Mouse (Mus musculus): ENCODE measurements around the gene Fam131b.

Fam131b gene

DNA sequence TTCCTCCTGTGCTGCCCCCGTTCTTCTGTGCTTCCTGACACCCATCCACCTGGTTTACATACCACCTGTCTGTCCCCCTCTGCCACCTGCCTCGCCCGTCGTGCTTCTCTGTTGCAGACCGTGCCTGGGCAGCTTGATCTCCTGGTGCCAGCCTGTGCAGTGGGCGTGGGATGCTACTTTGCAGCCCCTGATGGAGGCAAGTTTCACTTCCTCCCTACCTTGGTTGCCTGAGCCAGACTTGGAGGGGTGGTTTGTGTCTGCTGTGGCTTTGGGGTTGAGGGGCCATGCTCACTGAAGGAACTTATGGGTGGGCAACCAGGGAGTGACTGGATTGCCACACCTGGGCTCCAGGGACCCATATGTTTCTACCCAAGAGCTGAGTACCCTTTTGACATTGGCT lies 31.1 kb downstream of the Fam131b start:
- TF ChIP-seq POU5F1 (IDR thresholded peaks at IDR 0.05; ENCODE audit: borderline replicate concordance, low read length), result no peak
- no peak for TF ChIP-seq CTCF (conservative IDR thresholded peaks at IDR 0.05; ENCODE audit: low read length)
- H3K4me1 ChIP-seq (replicated peaks; ENCODE audit: low read depth, low read length), result no peaks in the 10 kb centered on the region
- H3K4me3 ChIP-seq (replicated peaks; ENCODE audit: low read length), result no peak overlapping the region
- H3K36me3 ChIP-seq (ENCODE audit: insufficient read depth, low read length), result peaks cover 59% of the 10 kb centered on the region
- no peaks in the 10 kb centered on the region for H3K9me3 ChIP-seq (ENCODE audit: low read length)
- H3K27me3 ChIP-seq (ENCODE audit: insufficient read depth, low read length), result no peaks in the 10 kb centered on the region

DNA sequence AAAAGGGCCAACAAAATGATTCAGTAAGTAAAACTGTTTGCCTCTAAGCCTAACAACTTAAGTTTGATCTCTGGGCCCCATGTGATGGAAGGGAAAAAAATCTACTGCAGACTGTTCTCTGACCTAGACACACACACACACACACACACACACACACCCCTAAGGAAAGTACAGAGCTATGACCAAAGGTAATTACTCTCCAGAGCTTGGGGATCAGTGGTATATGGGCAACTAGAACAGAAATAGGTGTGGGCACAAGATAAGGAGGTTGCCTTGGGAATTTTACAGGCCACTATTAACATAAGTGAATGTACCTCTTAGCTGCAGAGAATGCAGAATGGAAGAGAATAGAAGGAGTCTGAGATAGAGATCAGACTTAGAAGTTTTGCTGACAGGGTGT lies 36.9 kb downstream of the Fam131b start:
- H3K36me3 ChIP-seq (ENCODE audit: insufficient read depth, low read length), result peaks cover 64% of the 10 kb centered on the region
- H3K9me3 ChIP-seq (ENCODE audit: low read length), result no peaks in the 10 kb centered on the region
- peaks cover 7% of the 10 kb centered on the region; the same call in 1 of the 2 replicates for H3K4me1 ChIP-seq (replicated peaks; ENCODE audit: low read depth, low read length)
- TF ChIP-seq CTCF (conservative IDR thresholded peaks at IDR 0.05; ENCODE audit: low read length) (no peak), NANOG (IDR thresholded peaks at IDR 0.05; ENCODE audit: borderline replicate concordance, low read length) (no peak), POU5F1 (IDR thresholded peaks at IDR 0.05; ENCODE audit: borderline replicate concordance, low read length) (no peak)
- no peak overlapping the region for H3K4me3 ChIP-seq (replicated peaks; ENCODE audit: low read length)
- no peaks in the 10 kb centered on the region for H3K27me3 ChIP-seq (ENCODE audit: insufficient read depth, low read length)

DNA sequence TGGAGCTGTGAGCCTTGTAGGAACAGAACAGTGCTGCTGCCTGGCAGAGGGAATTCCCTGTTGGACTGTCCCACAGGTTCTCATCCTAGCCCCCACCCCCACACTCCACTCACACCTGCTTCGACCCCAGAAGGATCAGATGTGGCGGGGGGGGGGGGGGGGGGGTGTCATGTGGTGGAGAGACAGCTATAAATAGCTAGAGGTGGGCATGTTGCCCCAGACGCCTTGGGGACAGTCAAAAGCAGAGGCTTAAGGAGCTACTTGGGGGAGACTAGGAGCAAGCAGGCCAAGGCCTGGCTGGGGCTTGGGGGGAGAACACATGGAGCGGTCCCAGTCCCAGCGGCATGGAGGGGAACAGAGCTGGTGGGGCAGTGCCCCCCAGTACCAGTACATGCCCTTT lies 38.0 kb downstream of the Fam131b start, which contains the start of gene Clcn1:
TSS of gene Clcn1 (plus strand) at position 238 of the 400 bp plus-strand sequence.
- Histone ChIP-seq H3K9me3 (ENCODE audit: low read length) (no peaks in the 10 kb centered on the region), H3K36me3 (ENCODE audit: insufficient read depth, low read length) (peaks cover 65% of the 10 kb centered on the region), H3K4me1 (replicated peaks; ENCODE audit: low read depth, low read length) (peaks cover 7% of the 10 kb centered on the region; the same call in 1 of the 2 replicates), H3K27me3 (ENCODE audit: insufficient read depth, low read length) (no peaks in the 10 kb centered on the region), H3K4me3 (replicated peaks; ENCODE audit: low read length) (no peak within 1 kb of the TSS)
- no peak for TF ChIP-seq NANOG (IDR thresholded peaks at IDR 0.05; ENCODE audit: borderline replicate concordance, low read length)
- TF ChIP-seq CTCF (conservative IDR thresholded peaks at IDR 0.05; ENCODE audit: low read length), result no peak
- no peak for TF ChIP-seq POU5F1 (IDR thresholded peaks at IDR 0.05; ENCODE audit: borderline replicate concordance, low read length)

DNA sequence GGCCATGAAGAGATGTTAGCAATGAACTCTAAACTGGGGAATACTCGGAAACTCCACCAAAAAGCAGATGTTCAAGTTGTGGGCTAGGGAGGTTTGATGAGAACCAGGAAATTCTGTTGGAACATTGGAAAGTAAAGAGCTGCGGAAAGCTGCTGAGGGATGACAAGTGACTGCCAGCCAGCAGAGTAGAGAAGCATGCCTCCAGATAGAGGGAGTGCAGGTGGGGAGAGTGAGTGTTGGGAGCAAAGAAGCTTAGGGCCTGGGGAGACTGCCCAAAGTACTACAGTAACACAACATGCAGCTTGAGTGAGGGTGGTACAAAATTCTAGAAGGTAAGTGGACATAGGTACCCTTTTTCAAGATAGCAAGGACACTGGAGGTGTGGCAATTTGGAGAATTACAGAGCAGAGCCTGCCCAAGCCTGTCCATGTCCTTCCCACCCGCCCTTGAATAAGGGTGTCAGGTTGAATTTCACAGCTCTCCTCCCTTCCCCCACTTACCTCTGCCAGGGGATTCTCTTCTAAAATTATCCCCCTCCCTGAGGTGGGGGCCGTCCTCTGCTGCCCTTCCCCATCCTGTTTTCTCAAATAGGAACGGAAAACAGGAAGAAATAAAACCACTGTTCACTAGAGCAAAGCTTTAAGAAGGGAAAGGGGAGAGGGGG lies 41.4 kb downstream of the Fam131b start:
- Histone ChIP-seq H3K36me3 (ENCODE audit: insufficient read depth, low read length) (peaks cover 86% of the 10 kb centered on the region), H3K4me1 (replicated peaks; ENCODE audit: low read depth, low read length) (peaks cover 7% of the 10 kb centered on the region; the same call in 1 of the 2 replicates), H3K4me3 (replicated peaks; ENCODE audit: low read length) (no peak overlapping the region), H3K9me3 (ENCODE audit: low read length) (no peaks in the 10 kb centered on the region), H3K27me3 (ENCODE audit: insufficient read depth, low read length) (no peaks in the 10 kb centered on the region)
- TF ChIP-seq POU5F1 (IDR thresholded peaks at IDR 0.05; ENCODE audit: borderline replicate concordance, low read length) (no peak), NANOG (IDR thresholded peaks at IDR 0.05; ENCODE audit: borderline replicate concordance, low read length) (no peak), CTCF (conservative IDR thresholded peaks at IDR 0.05; ENCODE audit: low read length) (no peak)

DNA sequence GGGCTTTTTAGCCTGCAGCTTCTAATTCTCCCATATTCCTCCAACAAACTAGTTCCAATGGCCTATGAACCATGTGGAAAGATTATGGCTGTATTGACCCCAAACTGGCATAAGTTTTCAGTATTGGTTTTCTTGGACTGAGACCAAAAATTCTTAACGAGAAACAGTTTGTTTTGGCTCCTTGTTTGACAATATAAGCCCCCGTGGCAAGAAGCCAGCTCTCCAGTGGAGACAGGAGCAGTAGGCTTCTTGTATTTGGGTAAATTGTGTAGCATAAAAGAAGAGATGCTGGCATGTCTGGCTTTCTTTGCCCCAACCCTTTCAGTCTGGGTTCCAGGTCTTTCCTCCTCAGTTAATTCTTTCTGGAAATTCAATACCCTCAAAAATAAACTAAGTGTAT lies 48.3 kb downstream of the Fam131b start:
- Histone ChIP-seq H3K4me1 (replicated peaks; ENCODE audit: low read depth, low read length) (no peaks in the 10 kb centered on the region), H3K27me3 (ENCODE audit: insufficient read depth, low read length) (no peaks in the 10 kb centered on the region), H3K36me3 (ENCODE audit: insufficient read depth, low read length) (peaks cover 98% of the 10 kb centered on the region), H3K4me3 (replicated peaks; ENCODE audit: low read length) (no peak overlapping the region), H3K9me3 (ENCODE audit: low read length) (no peaks in the 10 kb centered on the region)
- TF ChIP-seq CTCF (conservative IDR thresholded peaks at IDR 0.05; ENCODE audit: low read length), result no peak
- TF ChIP-seq NANOG (IDR thresholded peaks at IDR 0.05; ENCODE audit: borderline replicate concordance, low read length), result no peak

DNA sequence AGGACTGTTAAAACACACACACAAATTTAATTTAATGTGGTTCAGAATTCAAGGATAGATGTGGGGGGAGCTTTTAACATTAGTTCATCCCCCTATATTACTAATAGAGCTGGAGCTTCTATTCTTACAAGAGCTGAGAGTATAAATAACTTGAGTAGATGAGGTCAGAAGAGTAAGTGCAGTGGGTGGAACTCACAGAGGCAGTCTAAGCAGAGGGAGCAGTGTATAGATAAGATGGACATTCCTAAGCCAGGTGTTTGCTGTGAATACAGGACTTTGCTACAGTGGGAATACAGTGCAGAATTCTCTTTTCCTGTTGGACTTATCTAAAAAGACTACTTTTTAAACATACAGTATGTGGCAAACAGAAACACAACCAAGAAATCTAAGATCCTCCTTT lies 53.6 kb downstream of the Fam131b start:
- Histone ChIP-seq H3K4me3 (replicated peaks; ENCODE audit: low read length) (no peak overlapping the region), H3K36me3 (ENCODE audit: insufficient read depth, low read length) (peaks cover 95% of the 10 kb centered on the region), H3K27me3 (ENCODE audit: insufficient read depth, low read length) (no peaks in the 10 kb centered on the region), H3K4me1 (replicated peaks; ENCODE audit: low read depth, low read length) (peaks cover 30% of the 10 kb centered on the region), H3K9me3 (ENCODE audit: low read length) (no peaks in the 10 kb centered on the region)
- TF ChIP-seq NANOG (IDR thresholded peaks at IDR 0.05; ENCODE audit: borderline replicate concordance, low read length) (no peak), POU5F1 (IDR thresholded peaks at IDR 0.05; ENCODE audit: borderline replicate concordance, low read length) (no peak), CTCF (conservative IDR thresholded peaks at IDR 0.05; ENCODE audit: low read length) (no peak)

DNA sequence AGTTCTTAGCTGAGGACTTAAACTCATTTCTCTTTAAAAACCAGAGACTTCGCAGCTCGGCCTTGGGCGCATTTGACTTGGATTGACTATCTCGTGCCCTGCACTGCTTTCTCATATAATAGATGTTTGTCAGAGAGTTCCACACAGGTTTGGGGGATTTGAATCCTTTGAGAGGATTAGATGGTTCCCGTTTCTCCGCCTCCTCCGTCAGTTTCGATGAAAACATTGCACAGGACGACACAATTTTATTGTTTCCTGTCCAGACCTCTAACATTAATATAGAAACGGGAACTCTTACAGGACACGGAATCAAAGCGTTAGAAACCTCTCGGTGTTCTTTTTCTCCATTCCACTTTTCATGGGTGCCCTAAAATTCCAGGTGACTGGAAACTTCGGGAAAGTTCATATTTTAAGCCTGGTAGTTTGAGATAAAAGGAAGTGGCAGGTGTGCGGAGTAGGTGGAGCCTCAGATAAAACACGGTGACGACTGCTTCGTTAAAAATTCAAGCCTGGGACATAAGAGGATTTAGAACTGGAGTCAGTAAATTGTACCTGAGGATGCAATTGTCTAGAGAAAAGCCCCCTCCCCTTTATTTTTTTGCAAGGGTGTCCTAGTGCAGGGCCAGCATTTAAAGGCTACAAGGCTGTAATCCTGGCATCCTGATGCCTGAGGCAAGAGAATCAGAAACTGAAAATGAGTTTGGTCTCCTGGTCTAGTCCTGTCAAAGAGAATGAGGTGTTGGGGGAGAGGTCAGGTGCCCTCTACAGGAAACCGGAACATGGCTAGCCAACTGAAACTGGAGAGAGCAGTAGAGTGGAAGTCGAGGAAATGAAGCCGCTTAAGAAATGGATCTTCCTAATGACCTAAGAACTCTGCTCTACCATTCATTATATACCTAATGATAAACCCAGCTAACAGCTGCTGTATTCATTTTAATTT lies 58.8 kb downstream of the Fam131b start:
- TF ChIP-seq CTCF (conservative IDR thresholded peaks at IDR 0.05; ENCODE audit: low read length) (no peak), NANOG (IDR thresholded peaks at IDR 0.05; ENCODE audit: borderline replicate concordance, low read length) (no peak), POU5F1 (IDR thresholded peaks at IDR 0.05; ENCODE audit: borderline replicate concordance, low read length) (no peak)
- Histone ChIP-seq H3K4me3 (replicated peaks; ENCODE audit: low read length) (peak overlapping the region; percentile 94), H3K27me3 (ENCODE audit: insufficient read depth, low read length) (no peaks in the 10 kb centered on the region), H3K36me3 (ENCODE audit: insufficient read depth, low read length) (peaks cover 43% of the 10 kb centered on the region), H3K4me1 (replicated peaks; ENCODE audit: low read depth, low read length) (peaks cover 59% of the 10 kb centered on the region), H3K9me3 (ENCODE audit: low read length) (no peaks in the 10 kb centered on the region)

Measured in E14TG2a.4 (cell line).